Mouse (Mus musculus): ENCODE measurements at regions not wholly inside any gene's neighbourhood (a gene's known extent, or its start where the extent isn't known, plus 50 kb on each side); places are given as distances from the start of the nearest gene placed in this dataset. TPM values are rescaled to one million over a fixed set of nuclear protein-coding genes. Genes with fewer than 3 reads are reported as not detected.

- H3K4me3 ChIP-seq = no peak overlapping the region
- DNase-seq = no peak
- intact Hi-C loops (cut with DNase I) = no loop called here
- no peak overlapping the region for H3K27ac ChIP-seq
- no peak for TF ChIP-seq CTCF (IDR thresholded peaks at IDR 0.05)
These were observed 58.8 kb upstream of the Tnp1 start for GRCm38 (mm10) chr1:73074525-73074924.

- no peak for DNase-seq
- H3K27ac ChIP-seq = no peak overlapping the region
- no peak overlapping the region for H3K4me3 ChIP-seq
- TF ChIP-seq CTCF (IDR thresholded peaks at IDR 0.05) = no peak
- intact Hi-C loops (cut with DNase I) = no loop called here
These were observed 56.7 kb upstream of the Tnp1 start for GRCm38 (mm10) chr1:73072237-73072904.

- intact Hi-C loops (cut with DNase I) = no loop called here
- Histone ChIP-seq H3K27ac (no peak overlapping the region), H3K4me3 (no peak overlapping the region)
- TF ChIP-seq CTCF (IDR thresholded peaks at IDR 0.05) = no peak
- no peak for DNase-seq
These were observed 54.4 kb upstream of the Tnp1 start for GRCm38 (mm10) chr1:73070126-73070525.

Small RNA genes in the stretch of these regions (microRNA-seq; reads per million reads assigned to microRNA genes)
- gene Mir6351 = not detected

Data from gastrocnemius, adult 2 months (tissue).